Mouse (Mus musculus): ENCODE measurements at regions not wholly inside any gene's neighbourhood (a gene's known extent, or its start where the extent isn't known, plus 50 kb on each side); places are given as distances from the start of the nearest gene placed in this dataset.

DNA sequence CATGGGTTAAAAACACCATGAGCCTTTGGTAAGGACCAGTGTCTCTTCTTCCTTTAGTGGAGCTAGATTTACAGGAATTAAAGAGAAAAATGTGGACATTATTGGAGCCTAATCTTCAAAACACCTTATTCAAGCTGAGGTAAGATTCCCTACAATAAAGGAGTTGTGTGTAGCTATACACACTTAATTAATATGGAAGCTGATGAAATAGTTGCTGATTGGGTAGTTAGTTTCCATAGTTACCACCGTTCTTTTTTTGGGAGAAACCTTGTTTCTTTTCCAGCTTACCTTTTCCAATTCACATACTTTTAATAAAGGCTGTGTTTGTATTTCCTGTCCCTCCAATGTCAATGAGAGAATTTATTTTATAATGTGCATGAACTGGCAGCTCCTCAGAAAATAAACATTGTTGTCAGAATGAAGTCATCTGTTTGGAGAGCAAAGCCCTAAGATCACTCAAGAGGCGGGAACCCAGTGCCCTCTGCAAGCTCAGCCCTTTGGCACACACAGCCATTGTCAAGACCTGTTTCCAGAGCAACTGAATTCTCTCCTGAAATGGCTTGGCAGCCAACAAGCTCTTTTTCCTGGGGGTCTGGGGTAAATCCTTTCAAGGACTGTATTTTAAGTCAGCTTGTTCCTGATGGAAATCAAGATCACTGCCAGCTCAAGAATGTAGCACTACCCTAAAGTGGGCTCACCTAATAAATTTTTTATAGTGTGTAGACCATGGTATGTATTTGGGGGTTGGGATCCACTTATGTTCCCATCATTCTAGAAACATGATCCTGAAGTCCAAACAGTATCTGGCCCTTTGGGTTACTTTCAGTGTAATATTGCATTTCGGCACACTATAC is 128.8 kb downstream of the Qpct start:
- H3K9me3 ChIP-seq (ENCODE audit: control insufficient read depth, low read length) = no peaks in the 10 kb centered on the region
- H3K9ac ChIP-seq (ENCODE audit: low read length) = no peak overlapping the region
- H3K4me2 ChIP-seq (ENCODE audit: low read length) = no peak overlapping the region
- 78% methylated on average over 3 of the region's 3 CpGs for WGBS
- H3K4me3 ChIP-seq (ENCODE audit: control insufficient read depth in 1 of 2, insufficient read depth in 1 of 2, low read depth in 1 of 2, low read length in 2 of 2) = no peak overlapping the region
- no peak overlapping the region for H3K27ac ChIP-seq (replicated peaks in 1 of 2; ENCODE audit: control insufficient read depth in 1 of 2, insufficient read depth in 1 of 2, low read depth in 2 of 2, low read length in 2 of 2)
- 0 out of 4 replicates have a peak, but pooled peaks cover 0 to 2% of the 10 kb centered on the region in 2 experiments for H3K4me1 ChIP-seq (ENCODE audit: control insufficient read depth in 2 of 2, insufficient read depth in 2 of 2, low read length in 2 of 2)
- no peak for ATAC-seq (ENCODE audit: insufficient number of reproducible peaks, insufficient read depth, low FRiP score, low read depth)
- no peaks in the 10 kb centered on the region for H3K27me3 ChIP-seq (ENCODE audit: control insufficient read depth, insufficient read depth, low read length)
- no peaks in the 10 kb centered on the region for H3K36me3 ChIP-seq (ENCODE audit: control insufficient read depth, insufficient read depth, low read length)

DNA sequence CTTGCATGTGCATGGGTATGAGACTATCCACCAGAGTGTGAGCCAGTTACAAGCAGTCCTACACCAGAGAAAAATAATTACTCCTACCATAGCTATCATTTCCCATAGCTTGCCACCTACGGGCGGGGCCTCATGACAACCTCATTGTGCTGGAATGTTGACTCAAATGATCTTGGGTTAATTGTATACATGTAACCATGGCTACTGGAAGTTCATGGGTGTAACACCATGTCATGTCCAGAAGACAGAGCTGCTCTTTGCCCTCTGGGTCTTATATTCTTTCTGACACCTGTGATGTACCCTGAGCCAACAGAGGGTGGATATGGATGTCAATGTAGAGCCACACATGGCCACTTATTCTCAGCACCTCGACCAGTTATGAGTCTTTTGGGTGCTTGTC is 125.6 kb downstream of the Qpct start:
- WGBS = 70% methylated on average over 3 of the region's 3 CpGs

DNA sequence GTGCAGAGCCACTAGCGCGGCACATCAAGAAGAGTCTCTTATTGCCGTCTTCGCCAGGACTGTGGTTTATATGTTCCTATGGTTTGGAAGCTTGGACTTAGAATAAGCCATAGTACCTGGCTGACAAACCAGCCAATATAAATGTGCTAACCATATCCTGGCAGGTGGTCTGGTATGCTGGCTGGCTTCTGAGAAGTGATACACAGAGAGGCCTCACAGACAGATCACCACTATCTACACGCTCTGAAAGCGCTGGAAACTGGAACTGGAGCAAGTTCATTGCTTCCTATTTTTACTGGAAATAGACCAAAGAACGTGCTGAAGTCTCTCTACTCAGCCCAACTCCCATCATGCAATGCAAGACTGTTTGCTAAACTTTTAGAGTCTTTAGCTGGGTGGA is 124.7 kb downstream of the Qpct start:
- Histone ChIP-seq H3K4me3 (ENCODE audit: control insufficient read depth in 1 of 2, insufficient read depth in 1 of 2, low read depth in 1 of 2, low read length in 2 of 2) (no peak overlapping the region), H3K27ac (replicated peaks in 1 of 2; ENCODE audit: control insufficient read depth in 1 of 2, insufficient read depth in 1 of 2, low read depth in 2 of 2, low read length in 2 of 2) (no peak overlapping the region), H3K9me3 (ENCODE audit: control insufficient read depth, low read length) (no peaks in the 10 kb centered on the region), H3K4me2 (ENCODE audit: low read length) (no peak overlapping the region), H3K9ac (ENCODE audit: low read length) (no peak overlapping the region), H3K36me3 (ENCODE audit: control insufficient read depth, insufficient read depth, low read length) (no peaks in the 10 kb centered on the region), H3K4me1 (ENCODE audit: control insufficient read depth in 2 of 2, insufficient read depth in 2 of 2, low read length in 2 of 2) (0 out of 4 replicates have a peak, but pooled peaks cover 0 to 2% of the 10 kb centered on the region in 2 experiments), H3K27me3 (ENCODE audit: control insufficient read depth, insufficient read depth, low read length) (no peaks in the 10 kb centered on the region)
- WGBS = 67% methylated on average over 7 of the region's 7 CpGs
- ATAC-seq (ENCODE audit: insufficient number of reproducible peaks, insufficient read depth, low FRiP score, low read depth) = no peak

More for the DNA sequence above, 125.6 kb downstream of the Qpct start:
- Histone ChIP-seq H3K4me3 (ENCODE audit: control insufficient read depth in 1 of 2, insufficient read depth in 1 of 2, low read depth in 1 of 2, low read length in 2 of 2) (no peak overlapping the region), H3K36me3 (ENCODE audit: control insufficient read depth, insufficient read depth, low read length) (no peaks in the 10 kb centered on the region), H3K4me2 (ENCODE audit: low read length) (no peak overlapping the region), H3K9me3 (ENCODE audit: control insufficient read depth, low read length) (no peaks in the 10 kb centered on the region), H3K9ac (ENCODE audit: low read length) (no peak overlapping the region), H3K27ac (replicated peaks in 1 of 2; ENCODE audit: control insufficient read depth in 1 of 2, insufficient read depth in 1 of 2, low read depth in 2 of 2, low read length in 2 of 2) (no peak overlapping the region), H3K27me3 (ENCODE audit: control insufficient read depth, insufficient read depth, low read length) (no peaks in the 10 kb centered on the region), H3K4me1 (ENCODE audit: control insufficient read depth in 2 of 2, insufficient read depth in 2 of 2, low read length in 2 of 2) (0 out of 4 replicates have a peak, but pooled peaks cover 0 to 2% of the 10 kb centered on the region in 2 experiments)
- no peak for ATAC-seq (ENCODE audit: insufficient number of reproducible peaks, insufficient read depth, low FRiP score, low read depth)

DNA sequence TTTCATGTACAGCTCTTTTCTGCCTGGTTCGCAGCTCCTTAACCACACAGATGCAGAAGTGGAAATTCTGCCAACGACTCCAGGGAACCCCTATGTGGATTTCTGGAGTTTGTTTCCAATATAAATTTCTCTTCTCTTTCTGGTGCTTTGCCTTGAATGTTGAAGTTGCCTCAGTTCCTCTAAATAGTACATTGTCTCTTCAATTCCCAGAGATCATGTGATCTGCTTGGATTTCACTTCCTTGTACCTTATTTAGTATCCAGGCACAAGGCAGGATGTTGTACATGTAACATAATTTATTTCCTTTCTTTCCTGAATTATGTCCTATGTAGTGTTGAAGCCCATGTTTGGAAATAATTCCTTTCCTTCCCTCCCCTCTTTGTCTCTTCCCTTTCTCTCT is 123.7 kb downstream of the Qpct start:
- no peak overlapping the region for H3K4me3 ChIP-seq (ENCODE audit: control insufficient read depth in 1 of 2, insufficient read depth in 1 of 2, low read depth in 1 of 2, low read length in 2 of 2)
- H3K27ac ChIP-seq (replicated peaks in 1 of 2; ENCODE audit: control insufficient read depth in 1 of 2, insufficient read depth in 1 of 2, low read depth in 2 of 2, low read length in 2 of 2) = no peak overlapping the region
- H3K36me3 ChIP-seq (ENCODE audit: control insufficient read depth, insufficient read depth, low read length) = no peaks in the 10 kb centered on the region
- ATAC-seq (ENCODE audit: insufficient number of reproducible peaks, insufficient read depth, low FRiP score, low read depth) = no peak
- H3K4me1 ChIP-seq (ENCODE audit: control insufficient read depth in 2 of 2, insufficient read depth in 2 of 2, low read length in 2 of 2) = 0 out of 4 replicates have a peak, but pooled peaks cover 0 to 2% of the 10 kb centered on the region in 2 experiments
- WGBS = 86% methylated on average over 2 of the region's 2 CpGs
- H3K9ac ChIP-seq (ENCODE audit: low read length) = no peak overlapping the region
- no peak overlapping the region for H3K4me2 ChIP-seq (ENCODE audit: low read length)
- no peaks in the 10 kb centered on the region for H3K9me3 ChIP-seq (ENCODE audit: control insufficient read depth, low read length)
- H3K27me3 ChIP-seq (ENCODE audit: control insufficient read depth, insufficient read depth, low read length) = no peaks in the 10 kb centered on the region

DNA sequence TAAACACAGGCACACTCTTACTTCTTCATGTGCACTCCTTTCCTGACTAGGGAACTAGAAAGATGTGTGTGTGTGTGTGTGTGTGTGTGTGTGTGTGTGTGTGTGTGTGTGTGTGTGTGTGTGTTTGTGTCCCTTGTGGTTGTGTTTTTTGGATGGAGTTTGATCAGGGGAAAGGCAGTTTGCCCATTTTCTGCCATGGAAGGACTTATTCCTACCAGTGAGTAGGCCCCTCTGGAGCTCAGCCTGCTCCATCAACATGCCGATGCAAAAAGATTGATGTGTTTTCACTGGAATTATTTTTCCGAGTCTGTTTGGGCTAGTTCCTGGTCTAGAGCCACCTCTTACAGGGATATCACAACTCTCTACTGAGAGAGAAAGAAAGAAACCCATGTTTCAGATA is 120.6 kb downstream of the Qpct start:
- WGBS = 55% methylated on average over 2 of the region's 2 CpGs
- no peak for ATAC-seq (ENCODE audit: insufficient number of reproducible peaks, insufficient read depth, low FRiP score, low read depth)
- H3K27me3 ChIP-seq (ENCODE audit: control insufficient read depth, insufficient read depth, low read length) = no peaks in the 10 kb centered on the region
- no peaks in the 10 kb centered on the region for H3K36me3 ChIP-seq (ENCODE audit: control insufficient read depth, insufficient read depth, low read length)
- H3K9me3 ChIP-seq (ENCODE audit: control insufficient read depth, low read length) = no peaks in the 10 kb centered on the region
- H3K4me1 ChIP-seq (ENCODE audit: control insufficient read depth in 2 of 2, insufficient read depth in 2 of 2, low read length in 2 of 2) = 0 out of 4 replicates have a peak, but pooled peaks cover 0 to 2% of the 10 kb centered on the region in 2 experiments
- no peak overlapping the region for H3K9ac ChIP-seq (ENCODE audit: low read length)
- no peak overlapping the region for H3K4me2 ChIP-seq (ENCODE audit: low read length)
- no peak overlapping the region for H3K4me3 ChIP-seq (ENCODE audit: control insufficient read depth in 1 of 2, insufficient read depth in 1 of 2, low read depth in 1 of 2, low read length in 2 of 2)
- H3K27ac ChIP-seq (replicated peaks in 1 of 2; ENCODE audit: control insufficient read depth in 1 of 2, insufficient read depth in 1 of 2, low read depth in 2 of 2, low read length in 2 of 2) = no peak overlapping the region

DNA sequence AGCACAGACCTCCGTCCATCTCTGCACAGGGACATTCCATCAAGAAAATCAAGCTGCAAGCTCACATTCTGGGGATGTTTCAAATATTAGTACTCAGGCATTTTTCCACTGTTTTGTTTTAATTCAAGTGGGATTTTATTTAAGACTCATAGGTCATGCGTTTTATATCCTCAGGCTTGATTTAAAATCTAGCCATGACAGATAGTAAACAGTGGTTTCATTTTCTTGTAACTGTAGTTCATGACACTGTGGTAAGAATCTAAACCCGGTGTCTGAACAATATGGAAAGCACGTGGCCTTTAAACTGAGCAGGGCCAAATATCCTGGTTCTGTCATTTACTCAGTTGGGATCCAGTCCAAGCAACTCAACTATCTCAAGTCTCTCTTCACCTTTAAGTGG is 119.0 kb downstream of the Qpct start:
- Histone ChIP-seq H3K27me3 (ENCODE audit: control insufficient read depth, insufficient read depth, low read length) (no peaks in the 10 kb centered on the region), H3K9ac (ENCODE audit: low read length) (no peak overlapping the region), H3K36me3 (ENCODE audit: control insufficient read depth, insufficient read depth, low read length) (no peaks in the 10 kb centered on the region), H3K4me3 (ENCODE audit: control insufficient read depth in 1 of 2, insufficient read depth in 1 of 2, low read depth in 1 of 2, low read length in 2 of 2) (no peak overlapping the region), H3K4me1 (ENCODE audit: control insufficient read depth in 2 of 2, insufficient read depth in 2 of 2, low read length in 2 of 2) (no peaks in the 10 kb centered on the region), H3K27ac (replicated peaks in 1 of 2; ENCODE audit: control insufficient read depth in 1 of 2, insufficient read depth in 1 of 2, low read depth in 2 of 2, low read length in 2 of 2) (no peak overlapping the region), H3K9me3 (ENCODE audit: control insufficient read depth, low read length) (no peaks in the 10 kb centered on the region), H3K4me2 (ENCODE audit: low read length) (no peak overlapping the region)
- ATAC-seq (ENCODE audit: insufficient number of reproducible peaks, insufficient read depth, low FRiP score, low read depth) = no peak
- 62% methylated on average over 4 of the region's 4 CpGs for WGBS

DNA sequence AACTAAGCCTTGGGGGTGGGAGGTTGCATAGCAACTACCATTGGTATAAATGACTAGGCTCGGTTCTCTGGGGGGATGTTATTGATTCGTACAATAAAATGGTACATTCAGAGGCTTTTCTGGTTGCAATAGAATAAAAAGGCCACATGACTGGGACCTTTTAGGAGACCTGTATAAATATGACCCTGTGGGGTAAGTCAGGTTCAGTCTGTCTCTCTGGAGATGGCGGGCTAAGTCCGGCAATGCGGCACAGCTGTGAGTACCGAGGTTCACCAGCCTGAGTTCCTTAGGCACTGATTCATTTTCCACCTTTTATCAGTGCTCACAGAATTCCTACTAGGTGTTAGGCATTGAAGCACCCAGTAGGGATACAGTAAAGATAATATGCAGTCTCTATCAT is 115.5 kb downstream of the Qpct start:
- H3K9me3 ChIP-seq (ENCODE audit: control insufficient read depth, low read length) = no peaks in the 10 kb centered on the region
- no peak overlapping the region for H3K9ac ChIP-seq (ENCODE audit: low read length)
- H3K36me3 ChIP-seq (ENCODE audit: control insufficient read depth, insufficient read depth, low read length) = no peaks in the 10 kb centered on the region
- H3K4me1 ChIP-seq (ENCODE audit: control insufficient read depth in 2 of 2, insufficient read depth in 2 of 2, low read length in 2 of 2) = peaks cover 0 to 8% of the 10 kb centered on the region in 2 experiments; a peak in 3 of 4 replicates
- H3K27me3 ChIP-seq (ENCODE audit: control insufficient read depth, insufficient read depth, low read length) = no peaks in the 10 kb centered on the region
- no peak overlapping the region for H3K4me3 ChIP-seq (ENCODE audit: control insufficient read depth in 1 of 2, insufficient read depth in 1 of 2, low read depth in 1 of 2, low read length in 2 of 2)
- ATAC-seq (ENCODE audit: insufficient number of reproducible peaks, insufficient read depth, low FRiP score, low read depth) = no peak
- no peak overlapping the region for H3K27ac ChIP-seq (replicated peaks in 1 of 2; ENCODE audit: control insufficient read depth in 1 of 2, insufficient read depth in 1 of 2, low read depth in 2 of 2, low read length in 2 of 2)
- 86% methylated on average over 6 of the region's 6 CpGs for whole genome bisulfite sequencing
- H3K4me2 ChIP-seq (ENCODE audit: low read length) = no peak overlapping the region

Data from heart, embryonic 14.5 days (tissue).